Mouse (Mus musculus): Measurements from ENCODE around the gene Elmsan1. TPM values are rescaled to one million over a fixed set of nuclear protein-coding genes. Genes with fewer than 3 reads are reported as not detected.

Elmsan1 gene
- total and polyA plus RNA-seq, 3 experiments, result 2.2 to 14.3 (median 5.6) TPM

DNA sequence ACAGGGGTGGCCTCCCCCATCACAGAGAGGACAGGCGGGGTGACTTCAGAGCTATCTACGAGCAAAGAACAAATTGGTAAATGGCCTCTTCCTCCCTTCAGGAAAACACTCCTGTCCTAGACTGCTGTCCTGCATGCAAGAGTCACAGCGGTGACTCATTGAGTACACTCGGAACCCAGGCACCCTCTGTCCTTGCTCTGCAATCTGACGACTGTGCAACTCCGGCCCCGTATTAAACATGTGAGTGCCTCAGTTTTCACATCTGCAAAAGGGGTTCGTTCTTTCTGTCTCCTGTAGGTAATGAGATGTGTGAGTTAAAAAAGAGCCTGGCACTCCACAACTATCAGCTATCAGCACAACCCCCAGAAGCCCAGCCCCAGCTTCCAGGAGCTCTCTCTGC, 58.2 kb downstream of the Elmsan1 start:
- Histone ChIP-seq H3K27ac (ENCODE audit: insufficient read depth, low read depth) (no peak overlapping the region), H3K4me3 (replicated peaks in 1 of 3; ENCODE audit: low read depth in 2 of 3, low read length in 2 of 3, poor library complexity in 1 of 3) (no peak overlapping the region), H3K36me3 (replicated peaks in 1 of 2; ENCODE audit: control insufficient read depth in 1 of 2, insufficient read depth in 1 of 2, low read length in 1 of 2) (peaks cover 56 to 94% of the 10 kb centered on the region in 2 experiments), H3K4me2 (ENCODE audit: insufficient read depth, low read depth, poor library complexity, severe bottlenecking) (no peak overlapping the region), H3K9me3 (replicated peaks; ENCODE audit: low read length) (no peaks in the 10 kb centered on the region), H3K27me3 (replicated peaks) (no peaks in the 10 kb centered on the region), H3K4me1 (ENCODE audit: control insufficient read depth in 1 of 2, insufficient read depth in 2 of 2) (peaks cover 0 to 7% of the 10 kb centered on the region in 2 experiments; a peak in 2 of 4 replicates), H3K9ac (ENCODE audit: insufficient read depth, low read depth) (no peak overlapping the region), H3K79me2 (replicated peaks; ENCODE audit: control insufficient read depth, extremely low read depth, insufficient read depth, poor library complexity, severe bottlenecking) (no peaks in the 10 kb centered on the region)
- in situ Hi-C loops (cut with MboI; ENCODE audit: low pct_ligation_motif_present, low pct_unique_long_range_greater_than_20kb, low sequenced_read_pairs), result loop anchor here (10.0 kb wide), 1 partner anchor 84 kb away; no protein-coding TSS in a partner anchor
- no peak for DNase-seq (ENCODE audit: extremely low read depth)
- TF ChIP-seq ZKSCAN1 (IDR thresholded peaks at IDR 0.05; ENCODE audit: borderline replicate concordance, low read depth, low read length) (no peak), JUN (IDR thresholded peaks at IDR 0.05; ENCODE audit: insufficient read depth, low read depth, low read length) (no peak), CHD2 (IDR thresholded peaks at IDR 0.05; ENCODE audit: low read length) (no peak), CTCF (conservative IDR thresholded peaks at IDR 0.05 in 1 of 2, IDR thresholded peaks at IDR 0.05 in 1 of 2; ENCODE audit: low read depth in 2 of 2, low read length in 2 of 2) (no peak), KAT2A (IDR thresholded peaks at IDR 0.05; ENCODE audit: insufficient replicate concordance, low read length) (no peak), ZNF384 (IDR thresholded peaks at IDR 0.05; ENCODE audit: low read depth, low read length) (no peak), CHD1 (IDR thresholded peaks at IDR 0.05; ENCODE audit: low read depth, low read length) (no peak), USF1 (IDR thresholded peaks at IDR 0.05; ENCODE audit: low read depth, low read length) (no peak), MYC (IDR thresholded peaks at IDR 0.05; ENCODE audit: low read depth, low read length) (no peak)
- dilution Hi-C loops (cut with MboI; ENCODE audit: extremely low pct_ligation_motif_present, extremely low pct_unique_long_range_greater_than_20kb, low sequenced_read_pairs), result no loop called here

DNA sequence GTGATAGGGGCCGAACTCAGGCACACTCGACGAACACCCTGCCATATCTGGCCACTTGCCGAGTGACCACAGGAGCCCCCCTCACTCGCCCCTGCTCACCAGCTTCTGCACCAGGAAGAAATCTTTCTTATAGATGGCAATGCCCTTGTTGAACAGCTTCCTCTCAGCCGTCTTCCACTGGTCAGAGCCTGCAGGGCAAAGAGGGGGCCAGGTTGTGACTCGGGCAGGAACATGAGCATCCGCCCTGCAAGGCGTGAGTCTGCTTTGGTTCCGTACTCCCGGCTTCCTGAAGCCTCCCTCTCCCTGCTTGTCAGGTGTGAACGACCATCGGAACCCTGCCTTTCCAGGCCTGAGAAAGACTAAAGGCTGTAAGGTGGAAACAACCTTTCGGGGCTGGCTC, 60.5 kb downstream of the Elmsan1 start:
- peaks cover 0 to 3% of the 10 kb centered on the region in 2 experiments; a peak in 1 of 4 replicates for H3K4me1 ChIP-seq (ENCODE audit: control insufficient read depth in 1 of 2, insufficient read depth in 2 of 2)

DNA sequence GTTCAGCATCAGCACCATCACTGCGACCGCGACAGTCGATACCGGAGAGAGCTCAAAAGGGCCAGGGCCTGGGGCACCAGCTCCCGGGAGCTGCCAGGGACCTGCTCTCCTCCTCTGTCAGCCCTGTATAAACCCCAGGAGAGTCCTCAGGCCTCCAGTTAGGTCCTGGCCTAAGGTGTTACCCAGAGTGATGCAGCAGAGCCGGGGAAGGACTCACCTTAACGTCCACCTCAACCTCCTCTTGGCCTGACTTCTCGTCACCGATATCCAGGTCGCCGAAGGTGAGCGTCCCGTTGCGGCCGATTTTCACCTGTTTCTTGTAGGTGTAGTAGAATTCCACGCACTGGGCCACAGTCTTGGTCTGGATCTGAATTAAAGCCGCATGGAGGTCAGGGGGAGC, 62.5 kb downstream of the Elmsan1 start:
- Histone ChIP-seq H3K27ac (ENCODE audit: insufficient read depth, low read depth) (no peak overlapping the region), H3K9ac (ENCODE audit: insufficient read depth, low read depth) (no peak overlapping the region), H3K4me3 (replicated peaks in 1 of 3; ENCODE audit: low read depth in 2 of 3, low read length in 2 of 3, poor library complexity in 1 of 3) (no peak overlapping the region), H3K79me2 (replicated peaks; ENCODE audit: control insufficient read depth, extremely low read depth, insufficient read depth, poor library complexity, severe bottlenecking) (no peaks in the 10 kb centered on the region), H3K36me3 (replicated peaks in 1 of 2; ENCODE audit: control insufficient read depth in 1 of 2, insufficient read depth in 1 of 2, low read length in 1 of 2) (peaks cover 66 to 94% of the 10 kb centered on the region in 2 experiments), H3K4me2 (ENCODE audit: insufficient read depth, low read depth, poor library complexity, severe bottlenecking) (no peak overlapping the region), H3K27me3 (replicated peaks) (no peaks in the 10 kb centered on the region), H3K9me3 (replicated peaks; ENCODE audit: low read length) (no peaks in the 10 kb centered on the region), H3K4me1 (ENCODE audit: control insufficient read depth in 1 of 2, insufficient read depth in 2 of 2) (no peaks in the 10 kb centered on the region)
- in situ Hi-C loops (cut with MboI; ENCODE audit: low pct_ligation_motif_present, low pct_unique_long_range_greater_than_20kb, low sequenced_read_pairs) (no loop called here), dilution Hi-C loops (cut with MboI; ENCODE audit: extremely low pct_ligation_motif_present, extremely low pct_unique_long_range_greater_than_20kb, low sequenced_read_pairs) (no loop called here)
- DNase-seq (ENCODE audit: extremely low read depth), result no peak
- no peak for TF ChIP-seq MYC (IDR thresholded peaks at IDR 0.05; ENCODE audit: low read depth, low read length)
- no peak for TF ChIP-seq ZC3H11A (IDR thresholded peaks at IDR 0.05; ENCODE audit: low read depth, low read length)
- TF ChIP-seq GABPA (IDR thresholded peaks at IDR 0.05; ENCODE audit: insufficient replicate concordance, low read depth, low read length), result no peak
- no peak for TF ChIP-seq JUN (IDR thresholded peaks at IDR 0.05; ENCODE audit: insufficient read depth, low read depth, low read length)
- TF ChIP-seq E2F4 (IDR thresholded peaks at IDR 0.05; ENCODE audit: insufficient replicate concordance, low read depth, low read length), result no peak
- no peak for TF ChIP-seq ZMIZ1 (IDR thresholded peaks at IDR 0.05; ENCODE audit: low read depth, low read length)

More for the DNA sequence above, 60.5 kb downstream of the Elmsan1 start:
- H3K79me2 ChIP-seq (replicated peaks; ENCODE audit: control insufficient read depth, extremely low read depth, insufficient read depth, poor library complexity, severe bottlenecking), result no peaks in the 10 kb centered on the region
- dilution Hi-C loops (cut with MboI; ENCODE audit: extremely low pct_ligation_motif_present, extremely low pct_unique_long_range_greater_than_20kb, low sequenced_read_pairs) (no loop called here), in situ Hi-C loops (cut with MboI; ENCODE audit: low pct_ligation_motif_present, low pct_unique_long_range_greater_than_20kb, low sequenced_read_pairs) (no loop called here)
- H3K9me3 ChIP-seq (replicated peaks; ENCODE audit: low read length), result no peaks in the 10 kb centered on the region
- no peak overlapping the region for H3K27ac ChIP-seq (ENCODE audit: insufficient read depth, low read depth)
- DNase-seq (ENCODE audit: extremely low read depth), result no peak
- no peak overlapping the region for H3K4me3 ChIP-seq (replicated peaks in 1 of 3; ENCODE audit: low read depth in 2 of 3, low read length in 2 of 3, poor library complexity in 1 of 3)
- H3K27me3 ChIP-seq (replicated peaks), result no peaks in the 10 kb centered on the region
- peaks cover 67 to 93% of the 10 kb centered on the region in 2 experiments for H3K36me3 ChIP-seq (replicated peaks in 1 of 2; ENCODE audit: control insufficient read depth in 1 of 2, insufficient read depth in 1 of 2, low read length in 1 of 2)
- no peak overlapping the region for H3K4me2 ChIP-seq (ENCODE audit: insufficient read depth, low read depth, poor library complexity, severe bottlenecking)
- TF ChIP-seq RCOR1 (conservative IDR thresholded peaks at IDR 0.05; ENCODE audit: low read depth, low read length), result no peak
- TF ChIP-seq KAT2A (IDR thresholded peaks at IDR 0.05; ENCODE audit: insufficient replicate concordance, low read length), result no peak
- TF ChIP-seq RAD21 (IDR thresholded peaks at IDR 0.05; ENCODE audit: low read depth, low read length), result no peak
- TF ChIP-seq MXI1 (IDR thresholded peaks at IDR 0.05; ENCODE audit: low read depth, low read length), result no peak
- no peak for TF ChIP-seq BHLHE40 (IDR thresholded peaks at IDR 0.05; ENCODE audit: low read depth, low read length)
- no peak for TF ChIP-seq NELFE (IDR thresholded peaks at IDR 0.05; ENCODE audit: low read depth, low read length)
- no peak for TF ChIP-seq IRF4 (IDR thresholded peaks at IDR 0.05; ENCODE audit: low read depth, low read length)
- no peak for TF ChIP-seq HCFC1 (IDR thresholded peaks at IDR 0.05; ENCODE audit: low read depth, low read length)
- no peak for TF ChIP-seq SMC3 (IDR thresholded peaks at IDR 0.05; ENCODE audit: low read depth, low read length)
- TF ChIP-seq ZNF384 (IDR thresholded peaks at IDR 0.05; ENCODE audit: low read depth, low read length), result no peak
- no peak overlapping the region for H3K9ac ChIP-seq (ENCODE audit: insufficient read depth, low read depth)
